ENCODE assay signal across 8 mouse cellular contexts in the genomic region with DNA sequence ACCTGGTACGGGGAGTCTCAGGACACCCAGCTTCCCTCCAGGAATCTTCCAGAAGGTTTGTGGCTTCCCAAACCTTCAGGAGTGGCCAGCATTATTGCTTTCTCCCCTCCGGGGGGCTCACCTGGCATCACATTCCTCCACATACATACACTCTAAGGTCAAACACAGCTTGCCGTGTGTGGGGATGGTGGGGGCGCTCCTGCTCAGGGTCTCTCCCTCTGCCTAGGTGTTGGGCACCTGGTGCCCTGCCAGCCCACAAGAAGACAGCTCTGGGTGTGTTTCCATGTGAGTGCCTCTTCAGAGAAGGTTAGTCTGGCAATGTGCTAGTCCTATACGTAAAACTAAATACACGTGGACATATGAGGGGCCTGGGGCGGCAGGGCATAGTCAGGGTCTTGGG. TPM values are rescaled to one million over a fixed set of nuclear protein-coding genes. Genes with fewer than 3 reads are reported as not detected.
DNase-seq lines count a peak whose midpoint lies in the region; ATAC-seq lines count a peak whose summit lies in the region.

No protein-coding gene starts in this region.

- 0 out of 2 replicates have a peak, but pooled peaks have one; percentile 6 for ATAC-seq in kidney, embryonic 16.5 days (ENCODE audit: low FRiP score, low TSS enrichment)
- ATAC-seq in forebrain, embryonic 11.5 days (replicated peaks; ENCODE audit: low FRiP score), result no peak
- no peak for ATAC-seq in limb, embryonic 15.5 days (ENCODE audit: insufficient number of reproducible peaks, low FRiP score, low TSS enrichment, low read depth)
- ATAC-seq in frontal cortex, adult (ENCODE audit: low TSS enrichment), result no peak

- no peak for DNase-seq in kidney, postnatal 25 days
- DNase-seq in forebrain, embryonic 11.5 days (ENCODE audit: low spot score), result no peak
- peak; percentile 54 to 61 for DNase-seq in thymus, adult 18-20 months
- no peak for DNase-seq in right cerebral cortex, postnatal 36 days (ENCODE audit: low spot score in 2 of 2)
- DNase-seq in left cerebral cortex, adult 11 months (ENCODE audit: low spot score), result no peak

- H3K36me3 ChIP-seq in kidney, embryonic 16.5 days (ENCODE audit: insufficient read depth, low read length), result 0 out of 2 replicates have a peak, but pooled peaks cover 4% of the 10 kb centered on the region
- no peaks in the 10 kb centered on the region for H3K36me3 ChIP-seq in forebrain, embryonic 11.5 days (ENCODE audit: control insufficient read depth, insufficient read depth, low read length)
- peaks cover 5% of the 10 kb centered on the region; the same call in 1 of the 2 replicates for H3K36me3 ChIP-seq in limb, embryonic 15.5 days

- no peaks in the 10 kb centered on the region for H3K9me3 ChIP-seq in kidney, embryonic 16.5 days (ENCODE audit: low read length)
- H3K9me3 ChIP-seq in forebrain, embryonic 11.5 days (ENCODE audit: control insufficient read depth, low read length), result no peaks in the 10 kb centered on the region
- no peaks in the 10 kb centered on the region for H3K9me3 ChIP-seq in limb, embryonic 15.5 days

- peaks cover 20% of the 10 kb centered on the region for H3K4me1 ChIP-seq in kidney, embryonic 16.5 days (ENCODE audit: insufficient read depth, low read length)
- peaks cover 6% of the 10 kb centered on the region; the same call in 1 of the 2 replicates for H3K4me1 ChIP-seq in forebrain, embryonic 11.5 days (replicated peaks; ENCODE audit: control insufficient read depth, insufficient read depth, low read length)
- H3K4me1 ChIP-seq in limb, embryonic 15.5 days, result peaks cover 23% of the 10 kb centered on the region

- peak overlapping the region; percentile 76 for H3K4me3 ChIP-seq in kidney, embryonic 16.5 days (ENCODE audit: low read length)
- peak overlapping the region; percentile 54 for H3K4me3 ChIP-seq in forebrain, embryonic 11.5 days (ENCODE audit: low read depth, low read length)
- H3K4me3 ChIP-seq in limb, embryonic 15.5 days, result peak overlapping the region; percentile 59

- peak overlapping the region; percentile 99 for H3K4me2 ChIP-seq in kidney, embryonic 16.5 days (replicated peaks; ENCODE audit: low read depth, low read length)
- peak overlapping the region; percentile 95 for H3K4me2 ChIP-seq in forebrain, embryonic 11.5 days (ENCODE audit: low read depth, low read length, severe bottlenecking)
- peak overlapping the region; percentile 92 for H3K4me2 ChIP-seq in limb, embryonic 15.5 days

- 25% methylated on average over 7 of the region's 7 CpGs for WGBS in kidney, embryonic 16.5 days
- 36% methylated on average over 7 of the region's 7 CpGs for WGBS in forebrain, embryonic 11.5 days
- WGBS in limb, embryonic 15.5 days, result 33% methylated on average over 7 of the region's 7 CpGs

- no peaks in the 10 kb centered on the region; the same call in 1 of the 2 replicates for H3K27me3 ChIP-seq in kidney, embryonic 16.5 days (ENCODE audit: insufficient read depth, low read length)
- peaks cover 15% of the 10 kb centered on the region; the same call in 1 of the 2 replicates for H3K27me3 ChIP-seq in forebrain, embryonic 11.5 days (ENCODE audit: control insufficient read depth, insufficient read depth, low read length)
- peaks cover 65% of the 10 kb centered on the region for H3K27me3 ChIP-seq in limb, embryonic 15.5 days

- H3K27ac ChIP-seq in kidney, embryonic 16.5 days (ENCODE audit: low read length), result peak overlapping the region; percentile 79
- H3K27ac ChIP-seq in forebrain, embryonic 11.5 days (ENCODE audit: low read depth, low read length), result no peak overlapping the region
- no peak overlapping the region for H3K27ac ChIP-seq in limb, embryonic 15.5 days

- H3K9ac ChIP-seq in kidney, embryonic 16.5 days (replicated peaks; ENCODE audit: low read length), result peak overlapping the region; percentile 81
- H3K9ac ChIP-seq in forebrain, embryonic 11.5 days (ENCODE audit: low read length), result peak overlapping the region; percentile 68
- 0 out of 2 replicates have a peak overlapping the region, but pooled peaks have one; percentile 60 for H3K9ac ChIP-seq in limb, embryonic 15.5 days

RNA-seq across cellular contexts. Expression of gene Phf19, which starts 1.2 kb away (rescaled TPM):
- 21.4 and 22.2 TPM in 2 replicates for polyA plus RNA-seq in kidney, embryonic 16.5 days (2015; fragmentation: Nextera tagmentation; extraction: Ambion mirVana)
- polyA plus RNA-seq in forebrain, embryonic 11.5 days (2014; fragmentation: Nextera tagmentation; extraction: Ambion mirVana), result 4.4 and 6.5 TPM in 2 replicates
- polyA plus RNA-seq in limb, embryonic 15.5 days (2015; fragmentation: Nextera tagmentation; extraction: Ambion mirVana), result 7.3 TPM in 2 replicates

RNA-seq across cellular contexts. Expression of gene Psmd5, which starts 37.8 kb away (rescaled TPM):
- polyA plus RNA-seq in kidney, embryonic 16.5 days (2015; fragmentation: Nextera tagmentation; extraction: Ambion mirVana), result 130 and 140 TPM in 2 replicates
- polyA plus RNA-seq in forebrain, embryonic 11.5 days (2014; fragmentation: Nextera tagmentation; extraction: Ambion mirVana), result 117 and 127 TPM in 2 replicates
- 87.2 and 98.0 TPM in 2 replicates for polyA plus RNA-seq in limb, embryonic 15.5 days (2015; fragmentation: Nextera tagmentation; extraction: Ambion mirVana)

RNA-seq across cellular contexts. Expression of gene Cutal, which starts 38.4 kb away (rescaled TPM):
- 13.2 and 13.6 TPM in 2 replicates for polyA plus RNA-seq in kidney, embryonic 16.5 days (2015; fragmentation: Nextera tagmentation; extraction: Ambion mirVana)
- not detected in 2 replicates for polyA plus RNA-seq in forebrain, embryonic 11.5 days (2014; fragmentation: Nextera tagmentation; extraction: Ambion mirVana)
- polyA plus RNA-seq in limb, embryonic 15.5 days (2015; fragmentation: Nextera tagmentation; extraction: Ambion mirVana), result 0.18 TPM in 1 of 2 replicates, not detected in the other

RNA-seq across cellular contexts. Expression of gene Traf1, which starts 49.0 kb away (rescaled TPM):
- 30.3 and 33.2 TPM in 2 replicates for polyA plus RNA-seq in kidney, embryonic 16.5 days (2015; fragmentation: Nextera tagmentation; extraction: Ambion mirVana)
- 0.33 and 0.37 TPM in 2 replicates for polyA plus RNA-seq in forebrain, embryonic 11.5 days (2014; fragmentation: Nextera tagmentation; extraction: Ambion mirVana)
- 4.4 and 5.1 TPM in 2 replicates for polyA plus RNA-seq in limb, embryonic 15.5 days (2015; fragmentation: Nextera tagmentation; extraction: Ambion mirVana)

Comparison
In these comparisons a context has a peak if more than half of its experiments do, and no peak if none do; other contexts are left out.
1. DNase-seq: peak in thymus, adult 18-20 months (2 of 2); none in kidney, postnatal 25 days (0 of 2), forebrain, embryonic 11.5 days (single experiment), right cerebral cortex, postnatal 36 days (0 of 2) and left cerebral cortex, adult 11 months (single experiment).
2. RNA of gene Cutal, which starts 38.4 kb away (polyA plus RNA-seq): 13.2 to 13.6 TPM in kidney, embryonic 16.5 days; 0.18 TPM in limb, embryonic 15.5 days and not detected in forebrain, embryonic 11.5 days; every median in the first group is over 10 times any median in the second.
3. Peak in every context shown above with its lines, with median percentiles within 50 percentile points of each other: H3K4me2 ChIP-seq, H3K4me3 ChIP-seq and H3K9ac ChIP-seq.